Mouse (Mus musculus): Measurements from ENCODE around the gene Wdr24.
"Not testable (repeated sequence)": the region's sequence is repeated elsewhere in the genome, so short reads cannot be mapped to it uniquely, and the experiment has no call there.

The Wdr24 gene

DNA sequence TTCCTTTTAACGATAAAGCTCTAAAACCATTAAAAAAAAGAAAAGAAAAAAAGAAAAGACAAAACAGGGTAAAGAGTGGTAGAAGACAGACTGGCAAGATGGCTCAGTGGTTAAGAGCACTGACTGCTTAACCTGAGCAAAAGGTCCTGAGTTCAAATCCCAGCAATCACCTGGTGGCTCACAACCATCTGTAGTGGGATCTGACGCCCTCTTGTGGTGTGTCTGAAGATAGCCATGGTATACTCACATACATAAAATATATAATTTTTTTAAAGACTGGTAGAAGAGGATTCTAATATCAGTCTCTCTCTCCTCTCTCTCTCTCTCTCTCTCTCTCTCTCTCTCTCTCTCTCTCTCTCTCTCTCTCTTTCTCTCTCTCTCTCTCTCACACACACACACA, 16.0 kb upstream of the Wdr24 start:
- DNase-seq (ENCODE audit: low spot score): not testable (repeated sequence)

DNA sequence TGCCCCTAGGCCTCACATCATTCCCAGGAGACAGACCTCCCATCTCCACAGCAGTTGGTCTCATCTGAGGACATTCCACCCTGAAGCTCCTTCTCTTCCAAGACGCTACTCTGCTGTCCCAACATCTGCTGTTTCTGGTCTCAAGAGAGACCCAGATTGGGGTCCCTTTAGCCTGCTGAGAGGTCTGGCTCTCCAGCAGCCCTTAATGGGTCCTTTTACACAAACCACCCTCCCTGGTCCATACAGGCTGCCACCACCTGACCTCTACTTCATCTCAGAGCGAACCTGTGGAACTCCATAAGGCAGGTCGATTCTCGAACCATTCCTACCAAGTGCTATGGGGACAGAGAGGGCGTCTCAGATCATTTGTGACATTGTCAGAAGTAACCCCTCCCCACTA, 15.4 kb upstream of the Wdr24 start:
- no peak for DNase-seq (ENCODE audit: low spot score)

DNA sequence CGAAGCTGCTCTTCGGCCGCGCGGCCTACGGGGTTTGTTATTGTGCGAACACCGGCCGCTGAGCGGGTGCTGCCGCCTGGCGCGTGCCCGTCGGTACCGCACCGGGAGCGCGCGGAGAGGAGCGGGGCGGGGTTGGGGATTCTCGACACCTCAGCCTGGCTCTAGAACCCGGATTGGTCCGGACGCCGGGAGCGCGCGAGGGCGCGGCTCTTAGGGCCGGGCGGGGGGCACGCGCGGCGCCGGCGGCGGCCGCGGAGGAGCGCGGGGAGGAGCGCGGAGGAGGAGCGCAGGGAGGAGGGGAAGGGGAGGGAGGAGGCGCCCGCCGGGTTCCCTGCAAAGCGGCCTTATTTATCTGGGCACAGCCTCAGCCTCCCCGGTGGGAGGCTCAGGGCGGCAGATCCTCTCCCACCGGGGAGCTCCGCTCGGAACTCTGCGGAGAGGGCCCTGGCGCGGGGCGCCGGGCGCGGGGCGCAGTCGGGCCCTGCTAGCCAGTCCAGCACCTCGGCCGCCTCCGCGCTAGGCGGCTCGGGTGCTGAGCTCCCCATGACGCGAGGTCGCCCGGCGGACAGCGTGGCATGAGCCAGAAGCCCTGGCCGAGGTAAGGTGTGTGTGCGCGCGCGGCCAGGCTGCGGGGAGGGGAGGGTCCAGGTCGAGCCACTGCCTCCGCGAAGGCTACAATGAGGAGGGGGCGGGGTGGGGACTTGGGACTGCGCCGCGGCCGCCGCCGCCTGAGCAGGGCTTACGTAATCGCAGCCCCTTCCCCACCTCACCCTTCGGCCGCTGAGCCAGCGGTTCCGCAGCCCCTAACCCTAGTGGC, 14.4 kb upstream of the Wdr24 start, which contains the start of gene Fbxl16:
Fbxl16 (plus strand) TSS at position 297 of the 817 bp plus-strand sequence.
- DNase-seq (ENCODE audit: low spot score): peak; percentile 62

DNA sequence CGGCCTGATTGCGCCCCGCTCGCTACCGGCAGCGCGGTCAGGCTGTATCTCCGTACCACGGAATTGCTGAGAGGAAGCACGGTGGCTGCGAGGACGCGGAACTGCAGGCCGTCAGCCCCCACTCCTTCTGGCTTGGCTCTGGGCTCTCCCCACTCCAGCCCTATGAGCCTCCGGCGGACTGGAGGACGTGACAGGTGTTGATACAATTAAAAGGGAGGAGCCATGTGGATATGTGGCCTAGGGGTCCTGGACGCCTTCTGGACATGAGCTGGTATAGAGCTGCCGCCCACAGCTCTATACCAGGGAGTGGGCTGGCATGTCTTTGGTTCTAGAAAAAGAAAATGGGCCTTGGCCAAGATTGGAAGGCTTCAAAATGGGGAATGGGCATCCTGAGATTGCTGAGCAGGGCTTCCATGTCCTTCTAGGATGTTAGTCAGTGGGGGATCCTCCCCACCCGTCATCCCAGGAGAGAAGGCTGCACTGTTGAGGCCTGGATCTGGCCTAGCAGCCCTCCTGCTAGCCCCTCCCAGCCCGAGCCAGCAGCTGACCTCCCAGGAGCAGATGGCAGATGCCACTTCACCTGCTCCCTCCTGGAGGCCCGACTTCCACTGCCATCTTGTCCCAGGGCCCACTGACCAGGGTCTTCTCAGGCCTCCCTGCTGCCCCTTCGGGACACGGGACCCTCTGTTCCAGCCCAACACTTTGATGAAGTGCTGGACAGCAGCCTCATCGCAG, 13.7 kb upstream of the Wdr24 start:
- no peak for DNase-seq (ENCODE audit: low spot score)

DNA sequence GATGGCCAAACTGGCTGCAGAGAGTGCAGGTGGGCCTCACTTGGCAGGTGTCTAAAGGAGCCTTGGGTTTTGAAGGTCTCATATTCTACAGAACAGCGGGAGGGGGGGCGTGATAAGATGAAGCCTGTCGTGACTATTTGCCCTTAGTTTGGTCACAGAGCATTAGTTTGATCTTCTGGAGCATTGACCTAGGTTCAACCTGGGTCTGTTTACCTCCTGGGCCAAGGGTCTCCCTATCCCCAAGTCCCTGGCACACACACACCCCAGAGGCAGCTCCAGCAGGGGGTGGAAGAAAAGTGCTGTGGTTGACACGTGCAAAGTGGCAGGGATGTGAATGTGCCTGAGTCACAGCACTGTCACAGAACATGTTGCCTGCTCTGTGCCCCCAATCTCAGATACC, 12.5 kb upstream of the Wdr24 start:
- DNase-seq (ENCODE audit: low spot score): no peak

- DNase-seq (ENCODE audit: low spot score): peak; percentile 81
These were observed 10.0 kb upstream of the Wdr24 start for GRCm38 (mm10) chr17:25813471-25813870.

GRCm38 (mm10) chr17:25817662-25818061, 5.8 kb upstream of the Wdr24 start:
- no peak for DNase-seq (ENCODE audit: low spot score)

DNA sequence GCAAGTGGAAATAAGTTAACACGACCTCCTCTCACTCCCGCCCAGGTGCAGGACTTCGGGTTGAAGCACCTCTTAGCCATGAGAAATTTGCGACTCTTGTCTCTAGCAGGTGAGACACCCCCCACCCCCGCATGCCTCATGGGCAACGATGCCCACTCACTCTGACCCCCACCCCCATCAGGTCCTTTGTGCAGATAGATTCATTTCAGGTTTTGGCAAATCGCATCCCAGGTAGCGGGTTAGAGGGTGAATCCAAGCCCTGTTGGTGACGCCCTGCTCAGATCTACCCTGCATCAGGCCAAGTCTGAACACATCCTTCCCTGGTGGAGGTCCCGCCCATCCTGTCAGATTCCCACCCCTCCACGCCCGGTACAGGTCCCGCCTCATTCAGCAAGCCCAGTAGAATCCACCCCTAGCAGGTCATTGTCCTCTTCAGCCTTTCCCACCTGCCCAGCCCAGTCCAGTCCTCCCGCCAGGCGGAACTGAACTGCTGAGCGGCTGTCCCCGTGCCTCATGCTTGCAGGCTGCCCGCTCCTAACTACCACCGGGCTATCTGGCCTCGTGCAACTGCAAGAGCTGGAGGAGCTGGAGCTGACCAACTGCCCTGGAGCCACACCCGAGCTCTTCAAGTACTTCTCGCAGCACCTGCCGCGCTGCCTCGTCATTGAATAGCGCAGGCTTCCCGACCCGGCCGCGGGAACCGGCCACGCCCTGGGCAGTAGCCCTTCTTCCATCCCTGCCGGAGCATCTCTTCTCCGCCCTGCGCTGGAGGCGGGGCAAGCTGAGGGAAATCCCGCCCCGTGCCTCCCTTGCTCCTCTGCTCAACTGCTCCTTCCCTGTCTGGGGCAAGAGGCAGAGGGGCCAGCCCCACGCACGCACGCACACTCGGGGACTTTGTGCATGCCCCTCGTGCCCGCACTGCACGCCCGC, 4.3 kb upstream of the Wdr24 start:
- peak; percentile 26 for DNase-seq (ENCODE audit: low spot score)

GRCm38 (mm10) chr17:25824362-25825142, 1.1 kb downstream of the Wdr24 start:
- DNase-seq (ENCODE audit: low spot score): no peak

- DNase-seq (ENCODE audit: low spot score): no peak
These were observed 1.9 kb downstream of the Wdr24 start for GRCm38 (mm10) chr17:25825311-25825710.

DNA sequence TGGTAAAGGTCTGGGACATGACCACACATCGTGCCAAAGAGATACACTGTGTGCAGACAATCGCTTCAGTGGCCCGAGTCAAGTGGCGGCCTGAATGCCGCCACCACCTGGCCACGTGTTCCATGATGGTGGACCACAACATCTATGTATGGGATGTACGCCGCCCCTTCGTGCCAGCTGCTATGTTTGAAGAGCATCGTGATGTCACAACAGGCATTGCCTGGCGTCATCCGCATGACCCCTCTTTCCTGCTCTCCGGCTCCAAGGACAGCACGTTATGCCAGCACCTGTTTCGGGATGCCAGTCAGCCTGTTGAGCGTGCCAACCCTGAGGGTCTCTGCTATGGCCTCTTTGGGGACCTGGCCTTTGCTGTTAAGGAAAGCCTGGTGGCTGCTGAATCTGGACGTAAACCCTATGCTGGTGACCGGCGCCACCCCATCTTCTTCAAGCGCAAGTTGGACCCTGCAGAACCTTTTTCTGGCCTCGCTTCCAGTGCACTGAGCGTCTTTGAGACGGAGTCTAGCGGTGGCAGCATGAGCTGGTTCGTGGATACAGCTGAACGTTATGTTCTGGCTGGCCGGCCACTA, 2.6 kb downstream of the Wdr24 start:
- no peak for DNase-seq (ENCODE audit: low spot score)

- DNase-seq (ENCODE audit: low spot score): no peak
These were observed 3.6 kb downstream of the Wdr24 start for GRCm38 (mm10) chr17:25827011-25827410.

GRCm38 (mm10) chr17:25827546-25828222, 4.3 kb downstream of the Wdr24 start:
- no peak for DNase-seq (ENCODE audit: low spot score)

DNA sequence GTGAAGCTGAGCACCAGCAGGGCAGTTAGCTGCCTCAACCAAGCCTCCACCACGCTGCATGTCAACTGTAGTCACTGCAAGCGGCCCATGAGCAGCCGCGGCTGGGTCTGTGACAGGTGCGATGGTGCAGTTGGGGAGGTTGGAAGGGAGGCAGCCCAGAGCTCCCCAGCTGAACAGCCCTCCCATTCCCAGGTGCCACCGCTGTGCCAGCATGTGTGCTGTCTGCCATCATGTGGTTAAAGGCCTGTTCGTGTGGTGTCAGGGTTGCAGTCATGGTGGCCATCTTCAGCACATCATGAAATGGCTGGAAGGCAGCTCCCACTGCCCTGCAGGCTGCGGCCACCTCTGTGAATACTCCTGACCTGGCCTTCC, 4.8 kb downstream of the Wdr24 start:
- DNase-seq (ENCODE audit: low spot score): no peak

DNA sequence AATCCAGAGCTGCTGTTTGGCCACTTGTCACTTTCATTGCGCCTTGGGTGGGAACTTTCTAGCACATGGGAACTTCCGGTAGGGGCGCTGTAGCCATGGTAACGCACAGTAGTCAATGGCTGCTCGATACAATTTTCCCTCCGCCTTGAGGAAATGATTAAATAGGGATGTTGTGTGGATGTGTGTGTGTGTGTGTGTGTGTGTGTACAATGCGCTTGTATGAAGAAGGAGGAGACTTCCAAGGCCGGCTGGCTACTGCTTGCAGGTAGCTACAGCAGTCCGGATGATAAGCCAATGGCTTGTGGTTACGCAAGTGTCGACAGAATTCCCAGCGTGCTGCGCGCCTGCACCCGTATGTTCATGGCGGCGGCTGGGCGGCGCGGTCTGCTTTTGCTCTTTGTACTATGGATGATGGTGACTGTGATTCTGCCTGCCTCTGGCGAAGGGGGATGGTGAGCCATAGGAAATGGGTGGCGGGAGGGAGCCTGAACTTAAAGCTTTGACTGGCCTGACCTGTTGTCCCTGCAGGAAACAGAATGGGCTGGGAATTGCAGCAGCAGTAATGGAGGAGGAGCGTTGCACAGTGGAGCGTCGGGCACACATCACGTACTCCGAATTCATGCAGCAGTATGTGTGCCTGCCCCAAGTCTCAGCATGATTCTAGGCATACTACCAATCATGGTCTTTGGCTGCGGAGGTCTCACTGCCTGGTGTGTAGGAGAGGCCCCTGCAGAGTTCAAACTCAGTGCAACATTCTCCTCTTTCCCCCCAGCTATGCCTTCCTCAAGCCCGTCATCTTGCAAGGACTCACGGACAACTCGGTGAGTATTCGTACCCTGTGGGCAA, 5.5 kb downstream of the Wdr24 start, which contains the start of gene Jmjd8:
Jmjd8 (plus strand) TSS at position 156 of the 846 bp plus-strand sequence.
- DNase-seq (ENCODE audit: low spot score): peak; percentile 90

GRCm38 (mm10) chr17:25829558-25830017, 6.2 kb downstream of the Wdr24 start:
- DNase-seq (ENCODE audit: low spot score): no peak

- no peak for DNase-seq (ENCODE audit: low spot score)
These were observed 6.8 kb downstream of the Wdr24 start for GRCm38 (mm10) chr17:25830200-25830753.

DNA sequence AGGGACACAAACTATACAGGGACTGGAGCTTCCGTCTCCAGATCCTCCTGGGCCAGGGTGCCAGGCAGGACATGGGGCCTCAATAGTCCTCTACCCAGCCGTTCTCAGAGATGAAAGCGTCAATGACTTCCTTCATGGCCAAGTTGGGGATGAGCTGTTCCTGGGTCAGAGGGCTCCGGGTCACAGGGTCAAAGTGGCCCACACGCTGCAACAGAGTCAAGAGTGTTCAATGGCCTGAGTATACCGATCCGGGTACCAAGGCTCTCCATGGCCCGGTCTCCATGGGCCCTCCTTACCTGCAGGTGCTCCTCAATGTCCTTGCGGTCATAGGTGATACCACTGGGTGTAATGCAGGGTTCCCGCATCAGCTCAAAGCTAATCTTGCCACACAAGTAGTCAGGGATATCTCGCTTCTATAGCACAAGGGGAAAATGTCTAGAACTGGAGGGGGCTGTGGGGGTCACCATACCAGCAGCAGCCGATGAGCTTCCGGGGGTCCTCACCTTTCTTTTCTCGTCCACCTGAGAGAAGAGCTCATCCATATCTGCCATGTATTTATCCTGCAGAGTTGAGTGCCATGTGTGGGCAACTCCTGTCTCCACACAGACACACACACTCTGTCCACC, 7.5 kb downstream of the Wdr24 start:
- no peak for DNase-seq (ENCODE audit: low spot score)

All from yolk sac, embryonic 10.5 days (tissue).